In genomic region chr14:11679741-11680140, GRCm38 (mm10) we compare ENCODE assay signal across 32 mouse cellular contexts.
"Had no signal": no experiment of that assay in that cellular context is flagged by ENCODE, and none has a peak within 500 bp of the region (broad histone marks: within the 10 kb centered on the region; RNA-seq: fewer than 3 reads in every experiment).

No protein-coding gene starts in this region.

- H3K9ac ChIP-seq: limb, embryonic 12.5 days; limb, embryonic 13.5 days; limb, embryonic 15.5 days; liver, embryonic 12.5 days; liver, embryonic 13.5 days; liver, embryonic 14.5 days; liver, embryonic 15.5 days; liver, postnatal 0 days; lung, embryonic 14.5 days; lung, embryonic 15.5 days; midbrain, embryonic 12.5 days; midbrain, embryonic 13.5 days; midbrain, embryonic 15.5 days; neural tube, embryonic 12.5 days; neural tube, embryonic 13.5 days had no signal

- H3K4me1 ChIP-seq: liver, embryonic 12.5 days; liver, embryonic 13.5 days; liver, embryonic 15.5 days; megakaryocyte, embryonic 14.5 days had no signal

- ATAC-seq: liver, embryonic 12.5 days; liver, postnatal 0 days; lung, postnatal 0 days; midbrain, embryonic 13.5 days; midbrain, embryonic 15.5 days had no signal

- H3K27me3 ChIP-seq: limb, embryonic 12.5 days; limb, embryonic 13.5 days; limb, embryonic 15.5 days; liver, embryonic 12.5 days; liver, embryonic 13.5 days; liver, embryonic 15.5 days; lung, embryonic 15.5 days; megakaryocyte, embryonic 14.5 days; midbrain, embryonic 13.5 days; midbrain, embryonic 15.5 days; neural tube, embryonic 12.5 days; neural tube, embryonic 13.5 days had no signal

- H3K4me3 ChIP-seq: limb, embryonic 10.5 days; limb, embryonic 12.5 days; limb, embryonic 13.5 days; limb, embryonic 15.5 days; liver, embryonic 12.5 days; liver, embryonic 13.5 days; liver, embryonic 15.5 days; lung, embryonic 15.5 days; megakaryocyte, embryonic 14.5 days; midbrain, embryonic 10.5 days; midbrain, embryonic 12.5 days; midbrain, embryonic 13.5 days; midbrain, embryonic 15.5 days; myocyte; neural tube, embryonic 12.5 days; neural tube, embryonic 13.5 days had no signal

- H3K36me3 ChIP-seq: limb, embryonic 10.5 days; limb, embryonic 12.5 days; limb, embryonic 13.5 days; limb, embryonic 15.5 days; liver, embryonic 12.5 days; liver, embryonic 13.5 days; liver, embryonic 15.5 days; lung, embryonic 15.5 days; midbrain, embryonic 10.5 days; midbrain, embryonic 12.5 days; midbrain, embryonic 13.5 days; midbrain, embryonic 15.5 days; neural tube, embryonic 12.5 days; neural tube, embryonic 13.5 days had no signal

- H3K27ac ChIP-seq: limb, embryonic 10.5 days; limb, embryonic 12.5 days; limb, embryonic 13.5 days; limb, embryonic 15.5 days; liver, embryonic 12.5 days; liver, embryonic 13.5 days; liver, embryonic 14.5 days; liver, embryonic 15.5 days; lung, embryonic 15.5 days; macrophage; midbrain, embryonic 10.5 days; midbrain, embryonic 12.5 days; midbrain, embryonic 13.5 days; midbrain, embryonic 15.5 days; neural tube, embryonic 12.5 days; neural tube, embryonic 13.5 days had no signal

- H3K4me2 ChIP-seq: limb, embryonic 12.5 days; limb, embryonic 13.5 days; limb, embryonic 15.5 days; liver, embryonic 11.5 days; liver, embryonic 12.5 days; liver, embryonic 13.5 days; liver, embryonic 15.5 days; lung, embryonic 14.5 days; lung, embryonic 15.5 days; midbrain, embryonic 11.5 days; midbrain, embryonic 12.5 days; midbrain, embryonic 13.5 days; midbrain, embryonic 15.5 days; neural tube, embryonic 12.5 days; neural tube, embryonic 13.5 days had no signal

- H3K9me3 ChIP-seq: limb, embryonic 10.5 days; limb, embryonic 12.5 days; limb, embryonic 13.5 days; limb, embryonic 15.5 days; liver, embryonic 12.5 days; liver, embryonic 13.5 days; liver, embryonic 15.5 days; lung, embryonic 15.5 days; megakaryocyte, embryonic 14.5 days; midbrain, embryonic 10.5 days; midbrain, embryonic 12.5 days; midbrain, embryonic 13.5 days; midbrain, embryonic 15.5 days; neural tube, embryonic 12.5 days; neural tube, embryonic 13.5 days had no signal

- DNase-seq: left cerebral cortex, postnatal 4 days; liver; liver, embryonic 13.5 days; liver, postnatal 0 days; lung, adult 18-20 months; lung, adult 2 months; lung, embryonic 14.5 days; lung, postnatal 10 days; lung, postnatal 14 days; lung, postnatal 36 days; lung, postnatal 4 days; midbrain, embryonic 14.5 days had no signal
